21 mouse cellular contexts compared by ENCODE assay signal in genomic region chr5:144183248-144183559, GRCm38 (mm10). TPM values are rescaled to one million over a fixed set of nuclear protein-coding genes. Genes with fewer than 3 reads are reported as not detected.
DNase-seq lines count a peak whose midpoint lies in the region; ATAC-seq and TF ChIP-seq lines count a peak whose summit lies in the region.
"Had no signal": no experiment of that assay in that cellular context is flagged by ENCODE, and none has a peak within 500 bp of the region (broad histone marks: within the 10 kb centered on the region; RNA-seq: fewer than 3 reads in every experiment).

No protein-coding gene starts in this region.

- no peak for TF ChIP-seq POLR2A in heart, adult 2 months (IDR thresholded peaks at IDR 0.05; ENCODE audit: insufficient read depth, low read depth, low read length)
- TF ChIP-seq POLR2A in ES-Bruce4 (IDR thresholded peaks at IDR 0.05; ENCODE audit: insufficient read depth, low read length) = no peak

- no peaks in the 10 kb centered on the region for H3K27me3 ChIP-seq in heart, embryonic 10.5 days (ENCODE audit: insufficient read depth, poor library complexity, severe bottlenecking)
- no peaks in the 10 kb centered on the region for H3K27me3 ChIP-seq in heart, postnatal 0 days (ENCODE audit: control insufficient read depth, insufficient read depth, low read length)
- no peaks in the 10 kb centered on the region for H3K27me3 ChIP-seq in heart, adult 2 months (ENCODE audit: control insufficient read depth, insufficient read depth, low read length)
- no peaks in the 10 kb centered on the region for H3K27me3 ChIP-seq in ES-Bruce4 (ENCODE audit: control insufficient read depth, insufficient read depth, low read length, poor library complexity, severe bottlenecking)
- no peaks in the 10 kb centered on the region for H3K27me3 ChIP-seq in intestine, embryonic 16.5 days (replicated peaks; ENCODE audit: control insufficient read depth, insufficient read depth, low read length)
- H3K27me3 ChIP-seq in limb, embryonic 10.5 days (ENCODE audit: low read depth, poor library complexity, severe bottlenecking) = no peaks in the 10 kb centered on the region
- H3K27me3 ChIP-seq: limb, embryonic 15.5 days; neural tube, embryonic 15.5 days had no signal

- H3K79me2 ChIP-seq in heart, adult 2 months (replicated peaks; ENCODE audit: control insufficient read depth, insufficient read depth, low read length) = no peaks in the 10 kb centered on the region

- no peak for TF ChIP-seq EP300 in heart, postnatal 0 days (IDR thresholded peaks at IDR 0.05; ENCODE audit: low read depth)
- no peak for TF ChIP-seq EP300 in heart, adult 2 months (IDR thresholded peaks at IDR 0.05; ENCODE audit: insufficient read depth, low read depth, low read length)
- no peak for TF ChIP-seq EP300 in ES-Bruce4 (IDR thresholded peaks at IDR 0.05; ENCODE audit: insufficient read depth, low read depth, low read length)

- peaks cover 30% of the 10 kb centered on the region for H3K4me1 ChIP-seq in heart, embryonic 10.5 days
- peaks cover 15% of the 10 kb centered on the region for H3K4me1 ChIP-seq in heart, postnatal 0 days (ENCODE audit: control insufficient read depth, insufficient read depth)
- no peaks in the 10 kb centered on the region; the same call in 1 of the 2 replicates for H3K4me1 ChIP-seq in heart, adult 2 months (ENCODE audit: control insufficient read depth, insufficient read depth, low read length)
- peaks cover 4% of the 10 kb centered on the region for H3K4me1 ChIP-seq in ES-Bruce4 (ENCODE audit: control insufficient read depth, insufficient read depth, low read length)
- H3K4me1 ChIP-seq in intestine, embryonic 16.5 days (ENCODE audit: control insufficient read depth, insufficient read depth, low read length) = peaks cover 5% of the 10 kb centered on the region
- H3K4me1 ChIP-seq in limb, embryonic 10.5 days = no peaks in the 10 kb centered on the region; the same call in 1 of the 2 replicates
- H3K4me1 ChIP-seq: embryonic facial prominence, embryonic 10.5 days; neural tube, embryonic 15.5 days had no signal

- intact Hi-C loops in heart, adult 2 months (cut with DNase I) = no loop called here

- 0 out of 2 replicates have a peak overlapping the region, but pooled peaks have one; percentile 75 for H3K27ac ChIP-seq in heart, embryonic 10.5 days
- H3K27ac ChIP-seq in heart, postnatal 0 days (ENCODE audit: low read depth) = no peak overlapping the region
- no peak overlapping the region for H3K27ac ChIP-seq in heart, adult 2 months
- H3K27ac ChIP-seq in ES-Bruce4 (ENCODE audit: insufficient read depth, low read length) = peak overlapping the region; percentile 37
- H3K27ac ChIP-seq in intestine, embryonic 16.5 days (ENCODE audit: low read length) = no peak overlapping the region
- H3K27ac ChIP-seq in limb, embryonic 10.5 days = no peak overlapping the region
- H3K27ac ChIP-seq: embryonic facial prominence, embryonic 10.5 days; limb, embryonic 15.5 days; neural tube, embryonic 15.5 days had no signal

- H3K36me3 ChIP-seq in heart, embryonic 10.5 days = peaks cover 35% of the 10 kb centered on the region
- peaks cover 34% of the 10 kb centered on the region for H3K36me3 ChIP-seq in heart, postnatal 0 days (replicated peaks; ENCODE audit: control insufficient read depth, insufficient read depth, low read length)
- no peaks in the 10 kb centered on the region for H3K36me3 ChIP-seq in heart, adult 2 months (ENCODE audit: control insufficient read depth, insufficient read depth, low read length)
- H3K36me3 ChIP-seq in ES-Bruce4 (ENCODE audit: control insufficient read depth, insufficient read depth, low read length, poor library complexity, severe bottlenecking) = peaks cover 17% of the 10 kb centered on the region
- peaks cover 5% of the 10 kb centered on the region; the same call in 1 of the 2 replicates for H3K36me3 ChIP-seq in intestine, embryonic 16.5 days (ENCODE audit: control insufficient read depth, insufficient read depth, low read length)
- peaks cover 70% of the 10 kb centered on the region for H3K36me3 ChIP-seq in limb, embryonic 10.5 days

- H3K9ac ChIP-seq in heart, postnatal 0 days (replicated peaks; ENCODE audit: low read depth, low read length) = no peak overlapping the region
- H3K9ac ChIP-seq in heart, adult 2 months (ENCODE audit: low read depth, low read length) = no peak overlapping the region
- H3K9ac ChIP-seq in ES-Bruce4 (ENCODE audit: low read depth, poor library complexity, severe bottlenecking) = no peak overlapping the region
- no peak overlapping the region for H3K9ac ChIP-seq in intestine, embryonic 16.5 days (ENCODE audit: low read depth, low read length)
- H3K9ac ChIP-seq: limb, embryonic 15.5 days; neural tube, embryonic 15.5 days had no signal

- 17% methylated on average over 8 of the region's 8 CpGs for WGBS in heart, embryonic 10.5 days
- 29% methylated on average over 8 of the region's 8 CpGs for WGBS in heart, postnatal 0 days
- WGBS in heart, adult 2 months = 57% methylated on average over 8 of the region's 8 CpGs
- whole genome bisulfite sequencing in intestine, embryonic 16.5 days = 46% methylated on average over 8 of the region's 8 CpGs
- WGBS in limb, embryonic 10.5 days = 71% methylated on average over 8 of the region's 8 CpGs

- peak; percentile 33; the same call in 1 of the 2 replicates for ATAC-seq in heart, postnatal 0 days (ENCODE audit: insufficient read depth, low read depth)
- peak; percentile 55 for ATAC-seq in intestine, embryonic 16.5 days
- ATAC-seq: CD4-positive, CD25-positive, alpha-beta regulatory T cell, adult 4 months; hindbrain, embryonic 16.5 days; midbrain, embryonic 16.5 days had no signal

- no peaks in the 10 kb centered on the region for H3K9me3 ChIP-seq in heart, embryonic 10.5 days
- no peaks in the 10 kb centered on the region for H3K9me3 ChIP-seq in heart, postnatal 0 days (replicated peaks; ENCODE audit: control insufficient read depth, low read length)
- no peaks in the 10 kb centered on the region for H3K9me3 ChIP-seq in ES-Bruce4 (replicated peaks; ENCODE audit: control insufficient read depth, insufficient read depth, low read length, poor library complexity, severe bottlenecking)
- no peaks in the 10 kb centered on the region for H3K9me3 ChIP-seq in intestine, embryonic 16.5 days (ENCODE audit: control insufficient read depth, low read length)
- H3K9me3 ChIP-seq in limb, embryonic 10.5 days (replicated peaks) = no peaks in the 10 kb centered on the region
- H3K9me3 ChIP-seq: embryonic facial prominence, embryonic 10.5 days; limb, embryonic 15.5 days; neural tube, embryonic 15.5 days had no signal

- TF ChIP-seq CTCF in heart, postnatal 0 days (IDR thresholded peaks at IDR 0.05; ENCODE audit: low read depth) = no peak
- TF ChIP-seq CTCF in heart, adult 2 months (IDR thresholded peaks at IDR 0.05) = no peak
- no peak for TF ChIP-seq CTCF in ES-Bruce4 (IDR thresholded peaks at IDR 0.05; ENCODE audit: low read depth, low read length)

- no peak overlapping the region for H3K4me2 ChIP-seq in heart, postnatal 0 days (ENCODE audit: low read depth, low read length)
- H3K4me2 ChIP-seq in intestine, embryonic 16.5 days (ENCODE audit: low read depth, low read length) = 0 out of 2 replicates have a peak overlapping the region, but pooled peaks have one; percentile 13
- H3K4me2 ChIP-seq: limb, embryonic 15.5 days; neural tube, embryonic 15.5 days had no signal

- no peak for DNase-seq in heart, embryonic 10.5 days (ENCODE audit: low spot score)
- no peak for DNase-seq in heart, adult 11 months
- DNase-seq in heart, postnatal 0 days (ENCODE audit: low spot score) = no peak
- DNase-seq in heart, adult 2 months = no peak
- DNase-seq in limb, embryonic 10.5 days (ENCODE audit: low spot score) = no peak
- DNase-seq in gastrocnemius, postnatal 10 days = no peak
- DNase-seq: adrenal gland, adult 2 months; cerebellum, adult 2 months; heart, postnatal 36 days; kidney, adult 2 months; kidney, postnatal 10 days; thymus, adult 2 months had no signal

- H3K4me3 ChIP-seq in heart, embryonic 10.5 days = no peak overlapping the region
- H3K4me3 ChIP-seq in heart, postnatal 0 days (ENCODE audit: low read depth, low read length) = no peak overlapping the region
- H3K4me3 ChIP-seq in heart, adult 2 months = no peak overlapping the region
- H3K4me3 ChIP-seq in ES-Bruce4 (ENCODE audit: low read depth, low read length) = no peak overlapping the region
- no peak overlapping the region for H3K4me3 ChIP-seq in intestine, embryonic 16.5 days (ENCODE audit: low read length)
- H3K4me3 ChIP-seq in limb, embryonic 10.5 days = no peak overlapping the region
- H3K4me3 ChIP-seq: embryonic facial prominence, embryonic 10.5 days; gastrocnemius, adult 2 months; limb, embryonic 15.5 days; neural tube, embryonic 15.5 days had no signal

RNA-seq across cellular contexts. Expression of gene Bhlha15, which starts 6.9 kb away (rescaled TPM):
- polyA plus RNA-seq in heart, embryonic 10.5 days (2016; fragmentation: Nextera tagmentation; extraction: Ambion mirVana) = 1.3 TPM in 2 replicates
- 0.31 and 0.54 TPM in 2 replicates for total RNA-seq in heart, postnatal 0 days (2014; rRNA removed; ENCODE audit: low replicate concordance)
- 0.04 and 0.08 TPM in 2 replicates for polyA plus RNA-seq in heart, postnatal 0 days (2015; fragmentation: Nextera tagmentation; extraction: Ambion mirVana)
- not detected for total RNA-seq in heart, adult 2 months (2021)
- polyA plus RNA-seq in heart, adult 2 months (2012; rRNA removed) = 0.08 and 0.12 TPM in 2 replicates
- 3.0 and 3.1 TPM in 2 replicates for polyA plus RNA-seq in ES-Bruce4 (2011; ENCODE audit: insufficient read depth, insufficient read length, low read depth, missing spikeins)
- 10.2 and 13.0 TPM in 2 replicates for polyA plus RNA-seq in intestine, embryonic 16.5 days (2015; fragmentation: Nextera tagmentation; extraction: Ambion mirVana)
- polyA plus RNA-seq in limb, embryonic 10.5 days (2016; fragmentation: Nextera tagmentation; extraction: Ambion mirVana) = 0.11 and 0.18 TPM in 2 replicates
- total RNA-seq in gastrocnemius, postnatal 10 days (2021) = under 1 TPM in 1 of 2 experiments, not detected in 1; 0.32 TPM
- total RNA-seq: gastrocnemius, adult 2 months; heart, postnatal 36 days had no signal
- polyA plus RNA-seq: midbrain, embryonic 16.5 days had no signal

RNA-seq across cellular contexts. Expression of gene Tecpr1, which starts 40.2 kb away (rescaled TPM):
- polyA plus RNA-seq in heart, embryonic 10.5 days (2016; fragmentation: Nextera tagmentation; extraction: Ambion mirVana) = 15.1 and 18.7 TPM in 2 replicates
- 19.2 and 28.3 TPM in 2 replicates for total RNA-seq in heart, postnatal 0 days (2014; rRNA removed; ENCODE audit: low replicate concordance)
- 11.7 and 13.5 TPM in 2 replicates for polyA plus RNA-seq in heart, postnatal 0 days (2015; fragmentation: Nextera tagmentation; extraction: Ambion mirVana)
- total RNA-seq in heart, adult 2 months (2021) = 10 to 100 TPM; 24.2 to 27.6 TPM
- 33.7 and 34.9 TPM in 2 replicates for polyA plus RNA-seq in heart, adult 2 months (2012; rRNA removed)
- 10.7 and 11.6 TPM in 2 replicates for polyA plus RNA-seq in ES-Bruce4 (2011; ENCODE audit: insufficient read depth, insufficient read length, low read depth, missing spikeins)
- 19.3 and 20.4 TPM in 2 replicates for polyA plus RNA-seq in intestine, embryonic 16.5 days (2015; fragmentation: Nextera tagmentation; extraction: Ambion mirVana)
- 15.1 and 21.0 TPM in 2 replicates for polyA plus RNA-seq in limb, embryonic 10.5 days (2016; fragmentation: Nextera tagmentation; extraction: Ambion mirVana)
- total RNA-seq in gastrocnemius, postnatal 10 days (2021) = 10 to 100 TPM; 17.8 to 21.3 TPM

Comparison
In these comparisons a context has a peak if more than half of its experiments do, and no peak if none do; other contexts are left out.
1. H3K27ac ChIP-seq: peak in heart, embryonic 10.5 days (single experiment) and ES-Bruce4 (single experiment); none in heart, postnatal 0 days (single experiment), heart, adult 2 months (single experiment), intestine, embryonic 16.5 days (single experiment) and limb, embryonic 10.5 days (single experiment).